Mouse (Mus musculus) testis, adult 2 months (tissue): ENCODE measurements around the gene Cachd1. TPM values are rescaled to one million over a fixed set of nuclear protein-coding genes. Genes with fewer than 3 reads are reported as not detected.

Experiments used
- H3K27ac ChIP-seq: fragments of 200-500 bp; 2 replicates; pipeline ENCODE4 v1.5.1; 2012; ENCODE audit warnings: low read depth, low read length; ENCODE audit not compliant: control insufficient read depth, insufficient read depth
- H3K27me3 ChIP-seq: fragments of 200-500 bp; 2 replicates; pipeline ENCODE4 v1.6.1; 2012; ENCODE audit warnings: mild to moderate bottlenecking, low read length, moderate library complexity; ENCODE audit not compliant: control insufficient read depth, insufficient read depth
- H3K36me3 ChIP-seq: fragments of 200-500 bp; 2 replicates; pipeline ENCODE4 v1.6.1; 2012; ENCODE audit warnings: mild to moderate bottlenecking, low read length; ENCODE audit not compliant: control insufficient read depth, insufficient read depth
- H3K4me1 ChIP-seq: fragments of 200-500 bp; 2 replicates; pipeline ENCODE4 v1.6.1; 2012; ENCODE audit warnings: low read length; ENCODE audit not compliant: control insufficient read depth, insufficient read depth
- H3K4me3 ChIP-seq: fragments of 200-500 bp; 2 replicates; pipeline ENCODE4 v1.5.1; 2012; ENCODE audit warnings: low read depth, mild to moderate bottlenecking, low read length, moderate library complexity, mixed read lengths; ENCODE audit not compliant: control insufficient read depth
- CTCF ChIP-seq: fragments of 200-500 bp; IDR thresholded peaks from 2 replicates; pipeline ENCODE4 v1.5.1; 2012; ENCODE audit warnings: low read depth, mild to moderate bottlenecking, inconsistent platforms, low read length, moderate library complexity; ENCODE audit not compliant: control insufficient read depth, insufficient read depth, insufficient replicate concordance
- POLR2A ChIP-seq: fragments of 200-500 bp; IDR thresholded peaks from 2 replicates; pipeline ENCODE4 v1.6.1; 2012; ENCODE audit warnings: low read depth, mild to moderate bottlenecking, inconsistent platforms, low read length, moderate library complexity; ENCODE audit not compliant: control insufficient read depth
- polyA plus RNA-seq: library from polyadenylated mRNA; depleted of rRNA; stranded (reverse); fragments of >200 nt; gene quantifications from 2 replicates; pipeline ENCODE4 v1.2.3, GENCODE M21; 2012

Cachd1 gene
- polyA plus RNA-seq, 1 experiment, result 10.0 TPM

- no peak within 1 kb of the TSS for H3K4me3 ChIP-seq
- no peaks in the 10 kb centered on the region for H3K27me3 ChIP-seq
- H3K4me1 ChIP-seq, result no peaks in the 10 kb centered on the region
- no peak for TF ChIP-seq CTCF
- TF ChIP-seq POLR2A, result no peak
- H3K36me3 ChIP-seq, result no peaks in the 10 kb centered on the region
- H3K27ac ChIP-seq, result no peak within 1 kb of the TSS
These were observed 244.1 kb downstream of the Cachd1 start, which contains the start of gene Gm10577 for GRCm38 (mm10) chr4:101020596-101020995. TSS of gene Gm10577 (minus strand) at chr4:101020696.

GRCm38 (mm10) chr4:101026566-101026965 is 250.1 kb downstream of the Cachd1 start:
- Histone ChIP-seq H3K27ac (no peak overlapping the region), H3K4me3 (no peak overlapping the region), H3K27me3 (no peaks in the 10 kb centered on the region), H3K4me1 (no peaks in the 10 kb centered on the region), H3K36me3 (no peaks in the 10 kb centered on the region)
- no peak for TF ChIP-seq CTCF

- H3K4me3 ChIP-seq, result no peak overlapping the region
- no peaks in the 10 kb centered on the region for H3K27me3 ChIP-seq
- no peaks in the 10 kb centered on the region for H3K4me1 ChIP-seq
- H3K36me3 ChIP-seq, result no peaks in the 10 kb centered on the region
- H3K27ac ChIP-seq, result no peak overlapping the region
- TF ChIP-seq POLR2A, result no peak
- TF ChIP-seq CTCF, result no peak
These were observed 250.5 kb downstream of the Cachd1 start for GRCm38 (mm10) chr4:101026995-101027394.

GRCm38 (mm10) chr4:101027852-101028411 is 251.5 kb downstream of the Cachd1 start:
- no peak for TF ChIP-seq CTCF
- no peak for TF ChIP-seq POLR2A
- Histone ChIP-seq H3K27ac (no peak overlapping the region), H3K27me3 (no peaks in the 10 kb centered on the region), H3K36me3 (no peaks in the 10 kb centered on the region), H3K4me1 (no peaks in the 10 kb centered on the region), H3K4me3 (no peak overlapping the region)

GRCm38 (mm10) chr4:101033047-101033446 is 256.6 kb downstream of the Cachd1 start:
- no peak overlapping the region for H3K4me3 ChIP-seq
- H3K27ac ChIP-seq, result no peak overlapping the region
- no peaks in the 10 kb centered on the region for H3K27me3 ChIP-seq
- TF ChIP-seq POLR2A (no peak), CTCF (no peak)
- peaks cover 3% of the 10 kb centered on the region for H3K4me1 ChIP-seq
- no peaks in the 10 kb centered on the region for H3K36me3 ChIP-seq

GRCm38 (mm10) chr4:101035131-101035530 is 258.7 kb downstream of the Cachd1 start:
- no peak overlapping the region for H3K27ac ChIP-seq
- H3K27me3 ChIP-seq, result no peaks in the 10 kb centered on the region
- H3K4me3 ChIP-seq, result no peak overlapping the region
- peaks cover 3% of the 10 kb centered on the region for H3K4me1 ChIP-seq
- TF ChIP-seq POLR2A (no peak), CTCF (no peak)
- H3K36me3 ChIP-seq, result no peaks in the 10 kb centered on the region

GRCm38 (mm10) chr4:101037156-101037555 is 260.7 kb downstream of the Cachd1 start:
- no peaks in the 10 kb centered on the region for H3K27me3 ChIP-seq
- H3K4me1 ChIP-seq, result peaks cover 3% of the 10 kb centered on the region
- H3K4me3 ChIP-seq, result no peak overlapping the region
- TF ChIP-seq POLR2A (no peak), CTCF (no peak)
- no peaks in the 10 kb centered on the region for H3K36me3 ChIP-seq
- H3K27ac ChIP-seq, result no peak overlapping the region

- Histone ChIP-seq H3K4me3 (no peak overlapping the region), H3K27me3 (no peaks in the 10 kb centered on the region), H3K36me3 (no peaks in the 10 kb centered on the region), H3K27ac (no peak overlapping the region), H3K4me1 (no peaks in the 10 kb centered on the region)
- TF ChIP-seq CTCF, result no peak
- TF ChIP-seq POLR2A, result no peak
These were observed 267.2 kb downstream of the Cachd1 start for GRCm38 (mm10) chr4:101043691-101044090.
